Mouse (Mus musculus) v-Abl transformed pro-B cells (cell line): Measurements from ENCODE around the gene Ctsh.

Experiments used
- in situ Hi-C, 2 experiments: fragments of 400-800 bp; cut with MboI; formaldehyde crosslinking; loops; one replicate each; pipeline ENCODE4 v1.15.1; 2025; ENCODE audit not compliant: unreplicated experiment in 2 of 2

Ctsh gene

DNA sequence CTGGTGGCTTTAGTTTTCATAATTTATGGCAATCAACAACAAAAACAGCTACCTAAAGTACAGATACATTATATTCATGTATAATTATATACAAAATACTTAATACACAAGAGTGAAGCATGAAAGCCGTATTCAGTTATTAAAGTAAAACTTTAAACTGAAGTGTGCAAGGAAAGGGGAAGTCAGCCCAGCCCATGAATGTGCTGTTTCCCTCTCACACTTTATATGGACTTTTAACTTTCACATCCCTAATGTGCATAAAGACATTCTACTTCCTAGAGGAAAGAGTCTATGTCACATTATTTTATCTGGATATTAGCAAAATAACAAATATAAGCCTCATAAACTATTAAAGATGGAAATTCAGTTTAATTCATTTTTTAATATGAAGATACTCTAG, 51.5 kb downstream of the Ctsh start:
- in situ Hi-C loops: loop anchor here in 1 of 2 experiments (25.0 kb wide), 3 partner anchors 893 to 1643 kb away; partner anchors contain the start of genes Gm20537, Mthfs and Zfp949

DNA sequence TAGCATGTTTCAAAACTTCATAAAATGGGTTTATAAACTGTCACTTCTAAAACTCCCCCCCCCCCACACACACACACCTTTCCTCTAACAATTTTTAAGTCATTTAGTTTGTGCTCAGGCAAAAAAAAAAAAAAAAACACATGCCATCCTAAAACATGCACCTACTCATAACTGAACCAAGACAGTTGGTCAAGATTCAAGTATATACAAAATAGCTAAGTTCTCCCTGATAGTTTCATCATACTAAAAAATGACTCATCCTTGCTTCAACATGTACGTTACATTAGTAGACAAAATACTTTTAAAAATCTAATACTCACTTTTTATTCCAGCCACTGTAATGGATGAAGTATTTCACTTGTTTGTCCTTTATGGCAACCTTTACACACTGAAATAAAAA, 53.0 kb downstream of the Ctsh start:
- in situ Hi-C loops: loop anchor here in 1 of 2 experiments (25.0 kb wide), 3 partner anchors 895 to 1645 kb away; partner anchors contain the start of genes Gm20537, Mthfs and Zfp949

DNA sequence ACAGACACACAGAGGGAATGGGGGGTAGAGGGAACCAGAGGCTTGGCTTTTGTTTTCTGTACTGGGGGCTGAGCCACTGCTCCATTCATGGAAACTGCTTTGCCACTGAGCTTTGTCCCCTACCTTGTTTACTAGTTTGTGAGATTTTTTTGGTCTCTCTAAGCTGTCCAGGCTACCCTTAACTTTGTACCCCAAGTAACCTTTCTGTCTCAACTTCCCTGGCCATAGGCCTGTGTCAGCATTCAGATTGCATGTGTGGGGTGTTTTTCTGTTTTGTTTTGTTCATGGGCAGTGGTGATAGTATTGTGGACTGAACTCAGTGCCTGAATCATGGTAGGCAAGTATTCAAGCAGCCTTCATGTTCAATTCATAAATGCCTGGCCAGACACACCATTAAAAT, 54.3 kb downstream of the Ctsh start:
- in situ Hi-C loops: loop anchor here in 1 of 2 experiments (25.0 kb wide), 3 partner anchors 896 to 1646 kb away; partner anchors contain the start of genes Gm20537, Mthfs and Zfp949

DNA sequence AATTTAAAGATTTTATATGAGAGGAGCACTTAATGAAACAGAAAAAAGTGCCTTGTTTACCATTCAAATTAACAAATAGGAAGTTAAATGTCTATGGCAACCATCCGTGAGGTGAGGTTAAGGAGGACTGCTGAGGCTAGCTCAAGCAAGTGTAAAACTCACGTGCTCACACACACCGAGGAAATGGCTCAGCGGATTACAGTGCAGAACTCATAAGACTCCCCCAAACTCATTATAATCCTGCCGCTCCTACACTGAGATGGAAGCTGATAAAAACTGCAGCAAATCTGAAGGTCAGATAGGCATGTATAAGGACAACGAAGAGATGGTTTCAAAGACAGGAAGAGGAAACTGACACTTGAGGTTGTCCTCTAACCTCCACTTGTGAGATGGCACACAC, 55.4 kb downstream of the Ctsh start:
- in situ Hi-C loops: loop anchor here in 1 of 2 experiments (25.0 kb wide), 3 partner anchors 897 to 1647 kb away; partner anchors contain the start of genes Gm20537, Mthfs and Zfp949

DNA sequence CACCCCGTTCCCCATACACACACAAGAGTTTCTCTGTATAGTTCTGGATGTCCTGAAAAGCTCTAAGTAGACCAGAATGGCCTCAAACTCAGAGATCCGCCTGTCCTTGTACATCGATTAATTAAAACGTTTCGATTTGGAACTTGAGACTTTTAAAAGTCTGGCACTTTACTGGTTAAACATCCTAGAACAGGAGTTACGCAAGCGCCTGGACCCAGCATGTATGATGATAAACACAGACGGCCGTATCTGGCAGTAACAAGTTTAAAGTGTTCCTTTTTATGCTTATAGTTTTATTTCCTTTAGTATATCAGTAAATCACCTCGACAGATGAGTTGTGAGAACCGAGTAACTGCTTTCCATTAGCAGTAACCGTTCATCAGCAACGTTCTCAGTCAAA, 59.2 kb downstream of the Ctsh start:
- in situ Hi-C loops: loop anchor here (10.0 to 25.0 kb wide), 4 partner anchors 408 to 1651 kb away; partner anchors contain the start of genes Tmed3 (in 2 of the 2), Gm20537 (in 1 of the 2), Mthfs (in 1 of the 2) and Zfp949 (in 1 of the 2)

DNA sequence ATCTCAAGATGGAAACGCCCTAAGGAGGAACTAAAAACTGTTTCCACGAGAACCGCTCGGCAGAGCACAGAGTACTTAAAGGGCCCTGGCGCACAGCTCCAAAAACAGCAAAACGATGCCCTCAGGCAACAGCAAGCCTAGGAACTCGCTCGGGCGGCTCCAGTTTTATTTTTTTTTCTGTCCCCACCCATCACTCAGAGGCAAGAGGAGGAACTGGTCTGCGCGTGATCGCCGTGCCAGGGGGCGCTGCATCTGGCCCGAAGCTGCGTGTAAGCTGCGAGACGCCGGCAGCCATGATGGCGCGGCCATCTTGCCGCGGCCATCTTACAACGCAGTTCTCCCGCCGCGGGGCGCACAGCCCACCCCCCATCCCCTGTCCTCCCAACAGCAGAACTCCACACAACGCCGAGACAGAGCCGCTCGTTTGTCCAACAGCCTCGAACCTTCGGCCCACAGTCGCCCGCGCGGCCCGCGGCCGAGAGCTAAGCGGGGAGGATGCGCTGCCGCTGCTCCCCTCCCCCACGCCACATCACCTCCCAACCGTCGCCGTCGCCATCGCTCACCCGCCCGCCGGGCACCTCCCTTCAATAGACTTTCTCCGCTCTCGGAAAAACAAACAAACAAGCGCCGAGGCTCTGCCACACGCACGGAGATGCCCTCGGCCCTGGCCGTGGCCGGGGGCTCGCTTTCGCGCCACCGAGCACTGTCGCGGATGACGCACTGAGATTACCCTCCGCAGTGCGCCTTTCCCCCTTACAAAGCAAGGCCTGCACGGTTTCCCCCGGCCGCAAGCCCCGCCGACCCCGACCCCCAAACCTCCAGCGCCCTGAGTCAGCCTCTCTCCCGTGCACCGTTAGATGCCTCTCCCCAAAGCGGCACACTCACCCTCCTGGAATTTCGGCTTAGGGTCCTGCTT, 60.0 kb downstream of the Ctsh start:
- in situ Hi-C loops: loop anchor here (10.0 to 25.0 kb wide), 4 partner anchors 409 to 1652 kb away; partner anchors contain the start of genes Tmed3 (in 2 of the 2), Gm20537 (in 1 of the 2), Mthfs (in 1 of the 2) and Zfp949 (in 1 of the 2)

DNA sequence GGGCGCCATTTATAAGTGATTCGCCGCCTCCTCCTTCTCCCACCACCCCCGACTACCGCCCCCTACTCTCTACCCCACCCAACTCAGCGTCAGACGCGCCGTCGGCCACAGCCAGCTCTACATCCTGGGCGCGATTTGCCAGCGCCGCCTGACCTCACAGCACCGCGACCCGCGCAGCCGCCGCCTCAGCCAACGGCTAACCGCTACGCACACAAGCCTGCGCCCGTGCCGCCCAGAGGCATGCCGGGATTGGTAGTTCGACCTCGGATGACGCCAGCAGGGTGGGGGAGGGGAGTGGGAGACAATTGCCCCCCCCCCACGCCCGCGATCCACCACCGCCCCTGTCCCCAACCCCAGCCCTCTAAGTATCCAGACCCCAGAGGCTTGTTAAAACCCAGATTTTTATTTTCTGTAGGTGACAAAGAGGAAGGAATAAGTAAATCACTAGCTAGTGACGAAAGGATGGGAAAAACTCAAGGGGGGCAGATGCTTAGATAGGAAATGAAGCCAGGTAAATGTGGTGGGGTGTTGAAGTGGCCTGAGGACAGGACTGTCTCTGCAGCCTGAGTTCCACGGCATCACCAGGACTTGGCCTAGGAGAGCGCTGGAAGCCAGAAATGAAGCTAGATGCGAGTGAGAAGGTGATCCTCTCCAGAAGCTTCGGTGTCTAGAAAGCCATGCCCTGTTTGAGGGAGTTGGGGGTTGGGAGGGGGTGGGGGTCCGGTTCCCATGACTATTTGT, 60.8 kb downstream of the Ctsh start, which contains the start of gene Morf4l1:
TSS of gene Morf4l1 (minus strand) at position 208 of the 741 bp plus-strand sequence.
- in situ Hi-C loops: loop anchor here (10.0 to 25.0 kb wide), 4 partner anchors 410 to 1652 kb away; partner anchors contain the start of genes Tmed3 (in 2 of the 2), Gm20537 (in 1 of the 2), Mthfs (in 1 of the 2) and Zfp949 (in 1 of the 2)

DNA sequence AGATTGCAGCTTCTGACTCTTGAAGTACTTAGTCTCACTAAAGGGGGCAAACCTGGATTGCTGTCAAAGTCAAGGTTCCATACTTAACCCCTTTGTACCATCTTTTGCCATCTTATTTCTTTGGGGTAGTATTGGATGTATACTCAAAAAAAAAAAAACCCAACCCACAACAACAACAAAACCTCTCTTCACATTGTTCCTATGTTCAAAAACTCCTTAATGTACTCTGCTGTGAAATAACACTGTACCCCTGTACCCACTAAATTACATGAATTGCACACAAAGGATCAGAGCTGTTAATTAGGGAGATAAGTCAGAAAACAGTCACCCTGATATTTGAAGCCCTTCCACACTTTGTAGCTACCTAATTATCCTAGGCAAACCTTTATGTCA, 61.4 kb downstream of the Ctsh start:
- in situ Hi-C loops: loop anchor here (10.0 to 25.0 kb wide), 4 partner anchors 411 to 1653 kb away; partner anchors contain the start of genes Tmed3 (in 2 of the 2), Gm20537 (in 1 of the 2), Mthfs (in 1 of the 2) and Zfp949 (in 1 of the 2)

DNA sequence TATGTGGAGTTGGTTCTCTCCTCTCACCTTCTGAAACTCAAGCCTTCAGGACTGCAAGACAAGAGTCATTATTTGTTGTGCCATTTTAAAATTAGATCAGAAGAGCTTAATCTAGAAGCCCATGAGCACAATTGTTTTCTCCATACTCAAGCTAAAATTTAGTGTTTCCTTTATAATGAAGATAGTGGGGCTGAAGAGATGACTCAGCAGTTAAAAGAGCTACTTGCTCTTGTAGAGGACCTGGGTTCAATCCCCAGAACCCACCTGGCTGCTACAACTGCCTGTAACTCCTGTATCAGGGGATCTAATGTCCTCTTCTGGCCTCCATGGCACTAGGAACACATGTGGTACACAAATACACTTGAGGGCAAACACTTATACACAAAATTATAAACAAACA, 63.3 kb downstream of the Ctsh start:
- in situ Hi-C loops: loop anchor here (10.0 to 25.0 kb wide), 4 partner anchors 412 to 1655 kb away; partner anchors contain the start of genes Tmed3 (in 2 of the 2), Gm20537 (in 1 of the 2), Mthfs (in 1 of the 2) and Zfp949 (in 1 of the 2)

DNA sequence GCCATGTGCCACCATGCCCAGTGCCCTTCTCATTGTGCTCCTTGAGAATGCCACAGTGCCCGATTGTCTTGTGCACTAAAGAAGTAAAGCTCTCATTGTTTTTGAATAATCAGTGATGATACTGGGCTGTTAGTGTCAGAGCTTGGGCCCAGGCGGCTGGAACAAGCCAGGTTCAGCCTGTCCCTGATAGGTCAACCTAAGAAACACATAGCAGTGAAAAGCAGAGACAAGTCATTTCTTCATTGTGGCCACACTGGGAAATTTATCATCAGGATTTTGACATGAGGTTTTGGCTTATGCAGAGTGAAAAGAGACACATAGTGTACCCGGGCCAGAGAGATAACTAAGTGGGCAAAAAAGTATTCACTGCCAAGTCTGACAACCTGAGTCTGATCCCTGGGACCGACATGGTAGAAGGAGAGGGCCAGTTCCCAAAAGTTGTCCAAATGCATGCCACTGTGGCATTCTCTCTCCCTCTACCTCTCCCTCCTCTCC, 68.3 kb downstream of the Ctsh start:
- in situ Hi-C loops: loop anchor here in 1 of 2 experiments (25.0 kb wide), 3 partner anchors 910 to 1660 kb away; partner anchors contain the start of genes Gm20537, Mthfs and Zfp949

DNA sequence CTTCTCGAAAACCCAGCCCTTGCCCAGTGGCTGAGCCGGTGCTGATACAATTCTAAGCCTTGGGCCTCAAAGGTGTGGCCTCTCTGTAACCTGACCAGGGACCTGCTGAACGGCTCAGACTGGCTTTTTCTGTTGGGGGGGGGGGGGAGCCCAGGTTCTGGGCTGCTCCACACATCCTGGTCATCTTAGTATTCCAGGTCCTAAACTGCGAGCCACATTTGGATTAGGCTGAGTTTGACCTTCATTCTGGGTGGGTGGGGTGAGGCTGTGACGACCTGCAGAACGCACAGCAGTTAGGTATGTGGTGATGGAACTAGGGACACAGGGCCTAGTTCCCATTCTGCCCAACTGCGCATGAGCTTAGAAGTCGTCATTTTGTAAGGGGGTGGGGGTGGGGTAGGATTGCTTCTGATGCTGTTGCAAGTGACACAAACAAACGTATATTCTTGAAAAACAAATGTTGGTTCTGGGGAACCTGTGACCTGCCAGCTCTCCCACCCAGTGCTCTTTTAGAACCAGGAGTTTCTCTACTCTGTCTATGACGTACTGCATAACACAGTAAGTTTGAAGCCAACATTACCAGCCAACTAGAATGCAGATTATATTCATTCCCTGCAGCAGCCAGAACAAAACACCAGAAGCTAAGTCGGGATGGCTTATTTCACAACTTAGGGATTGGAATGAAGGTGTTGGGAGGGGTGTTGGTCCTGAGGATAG, 70.4 kb downstream of the Ctsh start:
- in situ Hi-C loops: loop anchor here in 1 of 2 experiments (25.0 kb wide), 3 partner anchors 912 to 1662 kb away; partner anchors contain the start of genes Gm20537, Mthfs and Zfp949

DNA sequence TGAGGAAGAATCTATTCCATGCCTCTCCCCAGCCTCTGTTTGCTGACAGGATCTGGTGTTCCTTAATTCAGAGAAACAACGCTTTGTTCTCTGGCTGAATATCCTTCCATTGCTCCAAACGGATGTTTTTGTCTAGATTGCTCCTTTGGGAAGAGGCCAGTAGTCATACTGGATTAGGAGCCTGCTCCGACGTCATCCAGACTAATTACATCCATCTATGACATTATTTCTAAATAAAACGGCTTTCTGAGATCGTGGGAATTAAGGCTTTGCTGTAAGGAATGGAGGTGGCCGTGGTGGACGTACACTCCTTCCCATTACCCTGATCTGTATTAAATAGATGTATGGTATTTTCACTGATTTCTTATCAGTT, 70.9 kb downstream of the Ctsh start:
- in situ Hi-C loops: loop anchor here in 1 of 2 experiments (25.0 kb wide), 3 partner anchors 913 to 1663 kb away; partner anchors contain the start of genes Gm20537, Mthfs and Zfp949
